Mouse (Mus musculus) limb, embryonic 11.5 days (tissue): Measurements from ENCODE around the gene Mrps26. TPM values are rescaled to one million over a fixed set of nuclear protein-coding genes. Genes with fewer than 3 reads are reported as not detected.

Source experiments
- ATAC-seq: fragments of 200-750 bp; cut with Nextera tagmentation; 2 replicates; pipeline ENCODE4 v1.8.0; 2017; ENCODE audit warnings: low read depth; ENCODE audit not compliant: insufficient number of reproducible peaks, low FRiP score, low TSS enrichment
- DNase-seq: peaks from one replicate; pipeline ENCODE4 v3.0.0-alpha.2; 2015; ENCODE audit warnings: low spot score
- H3K27ac ChIP-seq: fragments of 300-500 bp; sonication (generic); replicated peaks from 2 replicates; pipeline ENCODE4 v1.5.1; 2014; ENCODE audit warnings: low read depth, mild to moderate bottlenecking, low read length
- H3K27me3 ChIP-seq: fragments of 300-500 bp; sonication (generic); 2 replicates; pipeline ENCODE4 v1.6.1; 2014; ENCODE audit warnings: mild to moderate bottlenecking, low read length, mixed read lengths; ENCODE audit not compliant: control insufficient read depth, insufficient read depth
- H3K36me3 ChIP-seq: fragments of 300-500 bp; sonication (generic); 2 replicates; pipeline ENCODE4 v1.6.1; 2014; ENCODE audit warnings: mild to moderate bottlenecking, low read length, moderate library complexity, mixed read lengths; ENCODE audit not compliant: control insufficient read depth, insufficient read depth
- H3K4me1 ChIP-seq: fragments of 300-500 bp; sonication (generic); 2 replicates; pipeline ENCODE4 v1.6.1; 2014; ENCODE audit warnings: low read length, mixed read lengths; ENCODE audit not compliant: control insufficient read depth, insufficient read depth
- H3K4me2 ChIP-seq: fragments of 300-500 bp; sonication (generic); 2 replicates; pipeline ENCODE4 v1.6.1; 2014; ENCODE audit warnings: low read depth, mild to moderate bottlenecking, moderate library complexity; ENCODE audit not compliant: severe bottlenecking
- H3K4me3 ChIP-seq: fragments of 300-500 bp; sonication (generic); 2 replicates; pipeline ENCODE4 v1.5.1; 2014; ENCODE audit warnings: low read depth, low read length
- H3K9ac ChIP-seq: fragments of 300-500 bp; sonication (generic); 2 replicates; pipeline ENCODE4 v1.6.1; 2014; ENCODE audit warnings: mild to moderate bottlenecking, low read length
- H3K9me3 ChIP-seq: fragments of 300-500 bp; sonication (generic); 2 replicates; pipeline ENCODE4 v1.6.1; 2016; ENCODE audit warnings: low read length; ENCODE audit not compliant: control insufficient read depth
- WGBS: fragments of 180-500 bp; shearing (Covaris S2); extraction: QIAGEN DNeasy Blood & Tissue Kit; methylation state at CpG from one replicate; pipeline ENCODE4 v1.1.7; 2014; 5-methylcytosine and 5-hydroxymethylcytosine counted together
- polyA plus RNA-seq: library from polyadenylated mRNA; unstranded; fragments of >200 nt; fragmentation: Nextera tagmentation; extraction: Ambion mirVana; gene quantifications from 2 replicates; pipeline ENCODE4 v1.2.1, GENCODE M21; 2014

Gene Mrps26
- polyA plus RNA-seq, 1 experiment from 2014 or later = 90.2 TPM

DNA sequence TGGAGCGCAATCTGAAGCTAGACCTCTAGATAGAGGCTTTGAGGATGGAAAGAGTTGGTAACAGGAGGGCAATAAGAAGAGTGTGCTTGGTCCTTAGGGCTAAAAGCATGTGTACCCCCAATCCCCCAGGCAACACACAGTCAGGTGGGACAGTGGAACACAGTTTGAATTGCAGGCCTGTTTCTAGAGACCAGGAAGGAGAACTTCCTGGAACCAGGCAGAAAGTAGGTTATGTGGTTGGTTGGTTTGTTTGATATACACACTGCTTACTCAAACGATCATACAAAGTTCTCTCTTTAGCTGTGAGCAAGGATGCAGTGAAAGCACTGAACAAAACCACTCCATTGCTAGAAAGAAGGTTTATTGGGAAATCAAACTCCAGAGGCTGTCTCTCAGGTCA is 31.3 kb upstream of the Mrps26 start:
- WGBS = 86% methylated on average over 2 of the region's 2 CpGs
- DNase-seq (no peak), ATAC-seq (no peak)
- Histone ChIP-seq H3K9me3 (no peaks in the 10 kb centered on the region), H3K4me2 (no peak overlapping the region), H3K27me3 (no peaks in the 10 kb centered on the region), H3K36me3 (peaks cover 7% of the 10 kb centered on the region), H3K27ac (no peak overlapping the region), H3K9ac (no peak overlapping the region), H3K4me3 (no peak overlapping the region), H3K4me1 (no peaks in the 10 kb centered on the region)

DNA sequence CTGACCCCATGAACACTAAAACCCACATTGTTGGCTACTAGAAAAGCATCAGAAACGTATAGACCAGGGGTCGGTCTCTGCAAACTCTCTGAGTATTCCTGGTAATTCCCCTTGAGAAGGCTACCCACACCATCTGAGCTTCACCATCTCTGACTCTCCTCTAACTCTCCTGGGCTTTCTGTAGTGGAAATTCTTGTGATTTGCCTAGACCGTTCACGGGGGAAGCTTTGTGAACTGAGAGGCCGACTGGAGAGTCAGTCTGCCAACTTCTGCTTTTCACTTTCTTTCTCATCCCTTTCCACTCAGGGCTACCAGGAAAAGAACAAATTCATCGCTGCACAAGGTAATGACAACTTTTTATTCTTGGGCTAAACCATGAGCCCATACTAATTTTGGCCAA is 28.5 kb upstream of the Mrps26 start:
- Histone ChIP-seq H3K9me3 (no peaks in the 10 kb centered on the region), H3K27me3 (no peaks in the 10 kb centered on the region), H3K4me3 (no peak overlapping the region), H3K9ac (no peak overlapping the region), H3K36me3 (peaks cover 7% of the 10 kb centered on the region), H3K27ac (no peak overlapping the region), H3K4me2 (no peak overlapping the region), H3K4me1 (no peaks in the 10 kb centered on the region)
- no peak for DNase-seq
- 96% methylated on average over 6 of the region's 6 CpGs for WGBS
- no peak for ATAC-seq

DNA sequence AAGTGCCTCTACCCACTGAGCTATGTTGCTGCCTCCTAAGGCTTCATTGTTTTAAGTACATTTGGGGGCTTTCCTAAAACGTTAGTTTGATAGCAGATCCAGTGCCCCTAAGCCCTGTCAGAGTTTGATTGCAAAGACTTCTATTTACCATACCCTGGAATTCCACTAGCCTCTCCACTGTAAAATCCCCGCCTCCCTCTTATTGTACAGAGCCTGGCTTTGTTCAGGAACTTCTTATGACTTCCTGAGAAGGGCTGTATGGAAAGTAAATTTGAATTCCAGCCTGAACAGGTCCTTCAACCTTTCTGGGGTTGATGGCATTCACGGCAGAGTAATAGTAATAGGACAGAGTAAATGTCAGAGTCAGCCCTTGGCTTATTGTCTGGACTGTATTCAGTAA is 26.7 kb upstream of the Mrps26 start:
- Histone ChIP-seq H3K4me1 (no peaks in the 10 kb centered on the region), H3K9ac (no peak overlapping the region), H3K27ac (no peak overlapping the region), H3K36me3 (peaks cover 7% of the 10 kb centered on the region), H3K4me2 (no peak overlapping the region), H3K9me3 (no peaks in the 10 kb centered on the region), H3K27me3 (no peaks in the 10 kb centered on the region), H3K4me3 (no peak overlapping the region)
- no peak for DNase-seq
- no peak for ATAC-seq
- WGBS = 84% methylated on average over 3 of the region's 3 CpGs

GRCm38 (mm10) chr2:130538876-130539546 is 24.5 kb upstream of the Mrps26 start:
- H3K27me3 ChIP-seq = no peaks in the 10 kb centered on the region
- 91% methylated on average over 8 of the region's 8 CpGs for WGBS
- no peak overlapping the region for H3K4me2 ChIP-seq
- no peak overlapping the region for H3K4me3 ChIP-seq
- DNase-seq (no peak), ATAC-seq (no peak)
- no peak overlapping the region for H3K9ac ChIP-seq
- H3K36me3 ChIP-seq = peaks cover 14% of the 10 kb centered on the region; the same call in 1 of the 2 replicates
- H3K9me3 ChIP-seq = no peaks in the 10 kb centered on the region
- no peaks in the 10 kb centered on the region for H3K4me1 ChIP-seq
- no peak overlapping the region for H3K27ac ChIP-seq

DNA sequence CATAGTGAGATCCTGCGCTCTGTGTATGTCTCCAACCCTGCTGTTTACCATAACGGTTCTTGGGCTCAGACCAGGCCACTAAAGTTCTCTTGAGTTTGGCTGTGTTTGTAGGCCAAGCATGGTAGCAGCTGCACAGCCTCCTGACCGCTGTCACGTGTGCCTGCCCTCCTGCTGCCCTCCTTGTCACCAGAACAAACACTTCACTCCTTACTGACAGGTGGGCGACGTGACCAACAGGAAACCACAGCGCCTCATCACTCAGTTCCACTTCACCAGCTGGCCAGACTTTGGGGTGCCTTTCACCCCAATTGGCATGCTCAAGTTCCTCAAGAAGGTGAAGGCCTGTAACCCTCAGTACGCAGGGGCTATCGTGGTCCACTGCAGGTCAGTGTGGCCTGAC is 23.3 kb upstream of the Mrps26 start:
- H3K4me1 ChIP-seq = no peaks in the 10 kb centered on the region
- H3K27ac ChIP-seq = no peak overlapping the region
- no peak overlapping the region for H3K4me2 ChIP-seq
- H3K4me3 ChIP-seq = no peak overlapping the region
- H3K9me3 ChIP-seq = no peaks in the 10 kb centered on the region
- H3K9ac ChIP-seq = no peak overlapping the region
- no peaks in the 10 kb centered on the region for H3K27me3 ChIP-seq
- H3K36me3 ChIP-seq = peaks cover 19% of the 10 kb centered on the region; the same call in 1 of the 2 replicates
- WGBS = 92% methylated on average over 9 of the region's 9 CpGs
- ATAC-seq (no peak), DNase-seq (no peak)

GRCm38 (mm10) chr2:130546957-130547356 is 16.6 kb upstream of the Mrps26 start:
- no peaks in the 10 kb centered on the region for H3K27me3 ChIP-seq
- H3K4me2 ChIP-seq = no peak overlapping the region
- 87% methylated on average over 8 of the region's 8 CpGs for WGBS
- peaks cover 21% of the 10 kb centered on the region; the same call in 1 of the 2 replicates for H3K36me3 ChIP-seq
- no peak overlapping the region for H3K27ac ChIP-seq
- DNase-seq (no peak), ATAC-seq (no peak)
- no peak overlapping the region for H3K9ac ChIP-seq
- no peak overlapping the region for H3K4me3 ChIP-seq
- H3K4me1 ChIP-seq = no peaks in the 10 kb centered on the region
- H3K9me3 ChIP-seq = no peaks in the 10 kb centered on the region

GRCm38 (mm10) chr2:130554841-130555240 is 8.7 kb upstream of the Mrps26 start:
- WGBS = 91% methylated on average over 7 of the region's 7 CpGs

GRCm38 (mm10) chr2:130556292-130556691 is 7.2 kb upstream of the Mrps26 start:
- no peak overlapping the region for H3K9ac ChIP-seq
- no peak overlapping the region for H3K4me2 ChIP-seq
- no peak overlapping the region for H3K27ac ChIP-seq
- H3K9me3 ChIP-seq = no peaks in the 10 kb centered on the region
- no peak for DNase-seq
- 81% methylated on average over 1 of the region's 1 CpGs for WGBS
- no peaks in the 10 kb centered on the region for H3K4me1 ChIP-seq
- no peaks in the 10 kb centered on the region for H3K27me3 ChIP-seq
- no peak for ATAC-seq
- H3K36me3 ChIP-seq = peaks cover 2% of the 10 kb centered on the region; the same call in 1 of the 2 replicates
- H3K4me3 ChIP-seq = no peak overlapping the region

More at GRCm38 (mm10) chr2:130554841-130555240, 8.7 kb upstream of the Mrps26 start:
- Histone ChIP-seq H3K4me2 (no peak overlapping the region), H3K9ac (no peak overlapping the region), H3K4me3 (no peak overlapping the region), H3K9me3 (no peaks in the 10 kb centered on the region), H3K4me1 (no peaks in the 10 kb centered on the region), H3K36me3 (peaks cover 2% of the 10 kb centered on the region; the same call in 1 of the 2 replicates), H3K27me3 (no peaks in the 10 kb centered on the region), H3K27ac (no peak overlapping the region)
- no peak for DNase-seq
- ATAC-seq = no peak

- Histone ChIP-seq H3K27ac (no peak overlapping the region), H3K27me3 (no peaks in the 10 kb centered on the region), H3K4me2 (no peak overlapping the region), H3K9ac (no peak overlapping the region), H3K9me3 (no peaks in the 10 kb centered on the region), H3K4me1 (no peaks in the 10 kb centered on the region), H3K4me3 (no peak overlapping the region), H3K36me3 (peaks cover 2% of the 10 kb centered on the region; the same call in 1 of the 2 replicates)
- no peak for ATAC-seq
- no peak for DNase-seq
- 90% methylated on average over 2 of the region's 2 CpGs for WGBS
Observed at GRCm38 (mm10) chr2:130557462-130557861, 6.1 kb upstream of the Mrps26 start.
